Mouse (Mus musculus) frontal cortex, adult (tissue): ENCODE data around the gene Zbtb2.
A peak's percentile ranks its signal among the peaks of the same experiment; 100 is the strongest.
"Not testable (repeated sequence)": the region's sequence is repeated elsewhere in the genome, so short reads cannot be mapped to it uniquely, and the experiment has no call there.

Source experiments
- ATAC-seq: cut with Nextera tagmentation; 2 replicates; pipeline ENCODE4 v1.9.2; 2017; ENCODE audit warnings: mild to moderate bottlenecking, moderate library complexity, mixed read lengths; ENCODE audit not compliant: low TSS enrichment

Zbtb2 gene

DNA sequence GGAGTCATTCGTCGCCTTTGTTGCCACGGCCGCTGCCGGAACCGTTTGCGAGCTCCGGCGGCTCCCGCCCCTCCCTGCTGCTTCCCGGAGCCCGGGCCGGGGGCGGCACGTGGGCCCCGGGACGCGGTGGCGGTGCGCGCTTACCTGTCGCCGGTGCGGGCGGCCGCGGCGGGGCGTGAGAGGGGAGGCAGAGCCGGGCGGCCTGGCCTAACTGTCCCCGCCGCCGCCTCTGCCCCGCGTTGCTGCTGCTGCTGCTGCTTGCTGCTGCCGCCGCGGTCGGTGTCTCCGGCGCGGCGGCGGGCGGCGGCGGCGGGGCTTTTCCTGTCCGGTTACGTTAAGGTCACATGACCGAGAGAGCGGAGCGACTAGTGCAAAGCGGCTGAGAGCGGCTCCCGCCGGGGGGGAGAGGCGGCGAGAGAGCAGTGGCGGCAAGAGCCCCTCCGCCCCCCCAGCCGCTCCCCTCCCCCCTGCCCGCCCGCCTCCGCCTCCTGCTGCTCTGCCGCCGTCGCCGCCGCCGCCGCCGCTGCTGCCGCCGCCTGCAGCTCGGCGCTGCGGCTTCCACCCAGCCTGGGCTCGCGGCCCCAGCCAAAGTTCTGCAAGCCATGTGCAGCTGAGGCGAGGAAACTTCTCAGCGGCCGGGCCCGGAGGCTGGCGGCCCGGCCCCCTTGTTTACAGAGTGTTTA lies at the start of gene Zbtb2:
Gene Zbtb2 (minus strand): TSS at position 408 of the 683 bp plus-strand sequence.
- ATAC-seq: peak; percentile 11

DNA sequence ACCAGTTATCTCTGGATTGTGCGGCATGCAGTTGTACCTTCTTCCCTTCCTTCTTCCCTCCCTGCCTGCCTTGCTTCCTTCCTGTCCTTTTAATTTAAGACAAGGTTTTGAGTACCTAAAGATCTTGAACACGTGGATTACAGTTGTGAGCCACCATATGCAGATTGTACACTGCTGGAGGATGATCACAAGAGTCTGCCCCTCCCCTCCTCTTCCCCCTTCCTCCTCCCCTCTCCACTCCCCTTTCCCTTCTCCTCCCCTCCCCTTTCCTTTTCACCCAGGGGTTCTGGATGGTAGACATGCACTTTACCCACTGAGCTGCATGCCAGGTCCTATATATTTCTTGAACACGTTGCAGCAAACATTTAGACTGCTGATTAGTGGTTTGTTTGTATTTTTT lies 47.5 kb upstream of the Zbtb2 start:
- no peak for ATAC-seq

DNA sequence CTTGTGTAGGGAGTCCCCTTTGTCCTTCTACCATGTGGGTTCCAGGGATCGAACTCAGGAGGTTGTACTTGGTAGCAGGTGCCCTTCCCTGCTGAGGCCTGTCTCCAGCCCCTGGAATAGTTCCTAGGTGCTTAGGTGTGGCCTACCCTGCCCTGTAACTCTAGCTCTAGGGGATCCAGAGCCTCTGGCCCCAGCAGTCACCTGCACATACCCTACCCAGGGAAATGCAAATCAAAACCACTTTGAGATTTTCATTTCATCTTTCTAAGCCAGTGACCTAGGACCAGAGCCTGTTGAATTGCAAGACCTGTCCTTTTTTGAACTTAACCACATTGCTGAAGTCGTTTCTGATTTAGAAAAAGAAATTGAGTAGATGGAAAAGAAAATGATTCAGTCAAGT lies 46.0 kb upstream of the Zbtb2 start:
- ATAC-seq: not testable (repeated sequence)

DNA sequence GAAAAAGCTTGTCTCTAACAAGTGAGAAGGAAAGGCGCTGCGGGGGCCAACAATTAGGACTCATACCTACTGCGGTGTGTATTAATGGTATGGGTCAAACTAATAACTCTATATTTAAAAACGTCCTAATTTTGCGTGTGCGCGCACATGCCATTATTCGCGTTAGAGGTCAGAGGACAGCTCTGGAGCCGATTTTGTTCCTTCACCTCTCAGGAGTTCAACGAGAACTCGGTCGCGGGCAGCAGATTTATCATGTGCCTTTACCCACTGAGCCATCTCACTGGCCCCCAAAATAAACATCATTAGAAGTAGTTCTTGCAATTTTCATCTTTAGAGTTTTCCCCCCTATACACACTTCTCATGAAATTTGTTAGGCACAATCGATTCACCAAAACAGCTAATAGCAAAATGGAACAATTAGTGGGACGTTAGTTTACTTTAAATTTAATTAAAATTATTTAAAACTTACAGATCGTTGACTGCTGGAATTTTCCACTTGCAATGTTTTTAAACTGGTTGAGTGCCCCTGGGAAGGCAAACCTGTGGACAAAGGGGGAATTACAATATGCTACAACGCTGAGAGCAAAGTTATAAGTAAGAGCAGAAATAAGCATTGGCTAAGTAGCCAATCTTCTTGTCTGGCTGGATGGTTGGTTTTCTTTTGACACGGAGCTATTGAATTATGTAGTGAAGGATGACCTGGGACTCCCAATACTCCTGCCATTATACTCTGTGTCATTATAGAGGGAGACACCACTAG lies 45.3 kb upstream of the Zbtb2 start:
- no peak for ATAC-seq

DNA sequence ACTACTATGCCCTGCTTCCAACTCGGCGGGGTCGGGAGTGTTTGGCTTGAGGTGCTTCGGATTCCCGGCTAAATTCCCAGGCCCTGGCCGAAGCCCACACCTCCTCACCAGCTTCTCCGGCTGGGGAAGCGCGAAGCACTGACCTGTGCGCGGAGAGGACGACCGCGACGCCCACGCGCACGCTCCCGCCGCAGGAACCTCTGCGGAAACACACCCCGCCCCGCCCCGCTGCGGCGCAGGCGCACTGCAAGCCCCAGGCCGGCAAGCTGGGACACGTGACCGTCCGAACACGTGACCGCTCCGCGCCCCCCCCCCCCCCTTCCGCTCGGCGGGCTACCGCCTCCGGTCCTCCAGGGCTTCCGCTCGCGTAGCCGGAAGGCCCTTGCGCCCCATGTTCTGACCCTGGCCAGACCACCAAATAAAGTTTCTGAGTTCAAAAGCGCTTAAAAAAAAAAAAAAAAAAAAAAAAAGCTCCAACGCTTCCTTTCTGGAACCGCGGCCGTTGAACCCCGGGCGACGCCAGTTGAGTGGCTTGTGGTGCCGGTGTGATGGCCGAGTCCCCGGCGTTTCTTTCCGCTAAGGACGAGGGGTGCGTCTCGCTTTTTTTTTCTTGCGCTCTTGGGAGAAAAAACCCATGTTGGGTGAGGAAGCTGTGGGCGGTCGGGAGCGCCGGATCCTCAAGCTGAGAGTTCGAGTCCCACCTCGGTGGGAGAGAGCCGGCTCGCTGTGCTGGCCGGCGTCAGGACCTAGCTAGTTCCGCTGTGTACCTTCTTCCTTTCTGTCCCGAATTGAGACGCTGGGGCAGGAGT lies 44.4 kb upstream of the Zbtb2 start, which contains the start of the genes Rmnd1 and Armt1:
Gene Rmnd1 (minus strand): TSS at position 266 of the 809 bp plus-strand sequence.
Gene Armt1 (plus strand): TSS at position 345 of the 809 bp plus-strand sequence.
- peak; percentile 87 for ATAC-seq

DNA sequence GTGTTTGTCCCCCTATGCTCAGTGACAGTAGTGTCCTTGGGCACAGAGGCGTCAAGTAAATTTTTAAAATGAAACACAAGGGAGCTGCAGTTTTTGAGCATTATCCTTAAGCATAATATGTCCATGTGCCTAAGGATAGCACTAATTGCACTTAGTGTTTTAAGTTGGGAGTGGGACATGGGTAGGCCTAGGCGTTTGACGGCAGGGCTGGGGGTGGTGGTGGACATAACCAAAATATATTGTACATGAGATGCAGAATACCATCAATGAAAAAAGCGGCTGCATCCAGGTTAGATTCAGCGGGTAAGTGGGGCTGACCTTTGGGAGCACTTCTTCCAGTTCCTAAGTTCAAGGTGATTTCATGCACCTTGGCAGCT lies 43.8 kb upstream of the Zbtb2 start:
- ATAC-seq: peak; percentile 18

DNA sequence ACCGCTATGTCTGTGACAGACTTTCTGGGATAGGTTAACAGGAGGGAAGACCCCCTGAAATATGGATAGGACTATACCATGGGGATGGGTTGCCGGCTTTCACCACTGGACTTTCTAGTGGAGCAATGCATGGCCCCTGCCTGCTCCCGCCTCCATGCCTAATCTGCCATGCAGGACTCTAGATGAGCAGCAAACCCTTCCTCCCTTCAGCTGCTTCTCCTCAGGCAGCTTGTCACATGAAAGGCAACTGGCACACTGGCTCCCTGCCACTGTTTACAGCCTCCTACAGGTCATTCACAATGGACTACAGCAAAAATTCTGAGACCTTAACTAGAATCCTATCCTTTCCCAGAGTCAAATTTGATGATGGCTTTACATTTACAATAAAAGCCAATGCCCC lies 42.9 kb upstream of the Zbtb2 start:
- 0 out of 2 replicates have a peak, but pooled peaks have one; percentile 6 for ATAC-seq

DNA sequence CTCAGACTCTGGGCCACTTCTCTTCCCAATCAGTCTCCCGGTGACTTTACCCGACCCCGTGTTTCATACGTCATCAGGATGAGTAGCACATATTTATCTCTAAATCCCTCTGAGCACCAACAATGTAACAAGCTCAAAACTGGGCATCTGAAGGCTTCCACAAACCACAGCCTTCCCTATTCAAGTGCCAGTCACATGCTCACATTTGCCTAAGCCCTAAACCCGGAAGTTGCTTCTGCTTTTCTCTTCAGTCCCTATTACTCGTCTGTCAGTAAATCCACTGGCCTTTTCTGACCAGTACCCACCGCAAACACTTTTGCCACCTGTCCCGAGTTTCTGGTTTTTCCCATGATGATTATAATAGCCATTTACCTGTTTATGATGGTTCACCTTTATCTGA lies 42.5 kb upstream of the Zbtb2 start:
- ATAC-seq: no peak

DNA sequence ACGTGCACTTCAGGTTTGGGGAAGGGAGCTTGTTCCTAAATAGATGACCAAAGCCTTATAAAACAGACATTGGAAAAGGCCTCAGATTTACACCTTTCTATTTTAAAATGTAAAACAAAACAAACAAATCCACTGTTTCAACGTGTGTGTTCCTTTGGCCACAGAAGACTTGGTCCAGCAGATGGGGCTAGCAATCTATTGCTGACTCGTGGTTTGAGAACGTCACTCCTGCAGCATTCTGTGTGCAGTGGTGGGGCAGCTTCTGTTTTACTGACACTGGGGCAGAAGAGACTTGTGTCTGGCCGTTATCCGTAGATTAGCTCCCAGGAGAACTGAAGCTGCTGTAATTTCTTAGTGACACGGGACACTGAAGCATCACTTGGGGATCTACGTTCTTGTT lies 37.3 kb upstream of the Zbtb2 start:
- no peak for ATAC-seq

DNA sequence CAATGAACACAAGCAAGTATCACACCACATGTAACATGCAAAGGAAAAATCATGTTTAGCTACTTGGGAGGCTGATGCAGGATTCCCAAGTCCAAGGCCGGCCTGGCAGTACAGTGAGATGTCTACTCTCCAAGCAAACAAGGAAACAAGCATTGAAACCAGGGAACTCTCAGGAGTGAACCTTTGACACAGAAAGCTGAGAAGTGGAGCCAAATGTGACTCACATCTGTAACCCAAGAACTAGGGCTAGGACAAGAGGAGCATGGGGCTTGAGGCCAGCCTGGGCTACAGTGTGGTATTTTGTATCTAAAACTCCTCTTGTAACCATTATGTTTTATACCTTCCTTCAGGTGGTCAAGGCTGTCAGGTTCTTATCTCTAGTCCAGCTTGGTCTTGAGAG lies 19.3 kb upstream of the Zbtb2 start:
- ATAC-seq: no peak

DNA sequence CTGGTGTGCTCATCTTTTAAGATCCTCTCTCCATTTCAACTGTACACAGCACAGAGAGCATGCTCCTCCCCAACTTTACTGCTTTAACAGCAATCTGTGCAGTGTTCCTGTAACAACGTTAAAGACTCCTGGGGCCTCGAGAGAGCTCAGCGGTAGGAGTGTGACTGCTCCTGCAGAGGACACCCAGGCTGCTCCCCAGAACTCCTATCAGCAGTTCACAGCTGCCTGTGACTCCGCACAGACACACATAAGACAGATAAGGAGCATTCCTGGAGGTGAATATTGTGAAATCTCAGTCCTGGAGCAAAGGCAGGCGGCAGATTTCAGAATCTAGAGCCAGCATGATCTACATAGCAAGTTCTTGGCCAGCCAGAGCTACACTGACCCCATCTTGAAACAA lies 17.6 kb upstream of the Zbtb2 start:
- no peak for ATAC-seq

DNA sequence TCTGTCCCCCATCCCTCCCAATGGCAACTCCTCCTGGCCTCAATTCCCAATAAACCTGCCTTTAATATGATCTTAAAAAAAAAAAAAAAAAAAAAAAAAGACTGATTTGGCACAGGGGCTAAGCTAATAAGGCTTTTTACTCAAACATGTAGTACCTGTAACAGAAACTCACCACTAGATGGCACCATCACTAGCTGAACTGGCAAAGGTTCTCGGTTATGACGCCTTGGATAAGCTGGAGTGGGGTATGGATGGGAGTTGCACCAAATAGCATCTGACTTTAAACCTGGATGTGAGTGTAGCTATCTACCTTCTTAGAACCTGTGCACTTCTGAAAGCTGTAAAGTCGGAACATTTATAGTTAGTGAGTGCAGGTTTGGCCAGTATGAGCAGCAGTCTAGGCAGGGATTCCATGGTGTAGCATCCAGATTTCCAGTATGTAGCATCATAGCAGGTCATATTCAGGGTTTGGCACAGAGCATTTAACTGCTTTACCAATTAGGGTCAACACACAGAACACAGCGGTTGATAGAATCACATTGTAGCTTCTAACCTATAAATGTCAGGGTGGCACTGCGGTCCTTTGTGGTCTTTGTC lies 17.1 kb upstream of the Zbtb2 start:
- ATAC-seq: peak; percentile 50

DNA sequence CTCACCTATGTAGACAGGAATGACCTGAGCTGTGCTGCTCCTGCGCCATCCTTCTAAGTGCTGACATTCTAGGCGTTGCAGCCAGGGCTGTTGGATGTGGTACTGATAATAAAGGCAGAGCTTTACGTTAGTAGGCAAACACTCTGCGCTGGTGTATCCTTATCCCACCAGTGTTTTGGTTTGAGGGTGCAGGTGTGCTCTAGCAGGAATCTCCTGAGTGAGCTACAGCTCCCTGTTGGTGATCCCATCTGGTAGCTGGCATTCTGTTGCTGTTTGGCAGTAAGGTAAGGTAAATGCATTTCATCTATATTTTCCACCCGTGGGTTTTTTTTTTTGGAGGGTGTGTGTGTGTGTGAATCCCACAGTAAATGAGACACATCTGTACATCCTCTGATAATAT lies 10.2 kb upstream of the Zbtb2 start:
- ATAC-seq: no peak

DNA sequence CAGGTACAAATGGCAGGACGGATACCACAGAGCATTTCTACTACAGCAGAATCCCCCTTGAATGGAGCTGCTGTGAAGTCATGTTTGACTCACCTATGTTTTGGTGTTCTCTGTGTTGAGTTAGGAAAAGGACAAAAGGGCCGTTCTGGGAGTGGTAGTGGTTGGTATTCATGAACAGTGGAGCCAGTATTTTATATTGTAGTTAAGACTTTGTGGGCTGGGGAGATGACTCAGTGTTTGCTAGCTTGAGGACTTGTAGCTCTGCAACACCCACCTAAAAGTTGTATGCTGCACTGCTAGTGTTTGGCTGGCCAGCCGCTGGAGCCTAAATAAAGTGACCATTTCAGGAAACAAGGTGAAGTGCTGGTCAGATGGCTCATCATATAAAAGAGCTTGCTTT lies 7.4 kb upstream of the Zbtb2 start:
- ATAC-seq: peak; percentile 69

DNA sequence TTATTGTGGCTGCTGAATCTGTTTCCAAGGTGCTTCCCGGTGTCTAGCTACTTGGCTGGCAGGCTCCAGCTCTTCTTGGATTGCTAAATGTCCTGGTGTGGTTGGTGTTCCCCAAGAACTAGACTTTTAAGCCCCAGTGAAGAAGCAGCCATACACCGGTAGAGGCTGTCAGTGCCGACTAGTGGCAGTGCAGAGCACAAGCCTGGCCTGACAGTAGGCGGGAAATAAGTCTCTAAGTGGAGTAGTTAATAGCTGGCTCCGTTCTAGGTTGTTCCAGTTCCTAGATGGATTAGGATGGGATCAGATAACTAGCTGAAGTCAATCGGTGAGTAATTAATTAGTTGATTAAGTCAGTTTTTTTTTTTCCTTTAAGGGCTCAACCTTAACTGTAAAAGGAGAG lies 3.9 kb upstream of the Zbtb2 start:
- ATAC-seq: peak; percentile 33; the same call in 1 of the 2 replicates

DNA sequence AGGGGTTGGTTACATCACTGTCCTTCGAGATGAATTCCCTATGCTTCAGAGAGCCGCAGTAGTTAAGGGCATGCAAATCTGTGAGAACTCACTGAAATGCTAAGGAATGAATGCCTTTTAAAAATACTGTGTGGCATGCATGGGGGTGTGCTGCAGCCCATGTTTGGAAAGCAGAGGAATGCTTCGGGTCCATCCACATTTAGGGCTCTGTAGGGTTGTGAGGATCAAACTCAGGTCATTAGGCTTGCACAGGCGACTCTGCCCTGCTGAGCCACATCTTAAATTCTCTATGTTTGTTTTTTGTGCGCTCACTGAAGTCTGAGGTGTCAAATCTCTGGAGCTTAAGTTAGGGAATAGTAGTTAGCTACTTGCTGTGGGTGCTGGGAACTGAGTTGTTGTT lies 3.2 kb upstream of the Zbtb2 start:
- ATAC-seq: no peak

DNA sequence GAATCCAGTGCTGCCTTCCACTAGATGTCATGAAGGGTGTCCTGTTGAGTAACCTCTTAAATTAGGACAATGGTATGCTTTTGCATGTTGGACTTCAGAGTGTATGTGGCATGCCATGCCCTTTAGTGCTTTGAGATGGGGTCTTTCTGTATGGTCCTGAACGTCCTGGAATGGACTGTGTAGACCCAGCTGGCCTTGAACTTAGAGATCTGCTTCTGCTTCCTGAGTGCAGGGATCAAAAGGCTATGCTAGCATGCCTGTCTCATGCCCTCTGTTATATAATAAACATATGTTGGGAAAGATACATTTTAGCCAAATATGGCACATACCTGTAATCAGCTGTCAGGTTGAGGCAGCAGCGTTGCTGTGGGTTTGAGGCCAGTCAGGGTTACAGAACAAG lies 2.6 kb upstream of the Zbtb2 start:
- ATAC-seq: no peak

DNA sequence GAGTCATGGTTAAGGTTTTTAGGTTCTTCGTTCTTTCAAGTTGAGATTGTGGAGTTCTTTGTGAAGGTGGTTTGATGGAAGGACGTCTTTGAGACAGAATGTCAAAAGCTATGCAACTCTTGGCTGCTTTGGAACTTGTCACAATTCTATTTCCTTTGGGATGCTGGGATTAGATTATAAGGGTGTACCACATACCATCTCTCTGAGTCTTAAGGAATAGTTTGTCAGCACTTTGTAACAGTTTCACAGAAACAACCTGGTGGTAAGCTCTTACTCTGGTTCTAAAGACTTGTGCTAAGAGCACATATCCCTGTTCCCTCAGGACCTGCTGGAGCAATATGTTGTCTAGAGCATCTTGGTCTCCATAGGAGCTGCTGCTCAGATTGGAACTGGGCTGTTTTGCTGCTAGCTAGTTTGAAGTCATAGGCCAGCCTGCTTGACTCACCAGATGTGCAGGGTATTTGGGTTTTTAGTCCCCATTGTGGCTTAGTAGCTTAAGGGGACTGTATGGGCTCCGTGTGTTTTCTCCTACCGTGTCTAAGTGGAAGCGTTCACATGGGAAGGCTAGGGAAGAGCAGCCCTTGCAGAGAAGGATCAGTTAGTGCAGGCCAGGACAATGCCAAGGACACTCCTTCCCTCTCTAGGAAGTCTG lies 1.7 kb upstream of the Zbtb2 start:
- no peak for ATAC-seq

DNA sequence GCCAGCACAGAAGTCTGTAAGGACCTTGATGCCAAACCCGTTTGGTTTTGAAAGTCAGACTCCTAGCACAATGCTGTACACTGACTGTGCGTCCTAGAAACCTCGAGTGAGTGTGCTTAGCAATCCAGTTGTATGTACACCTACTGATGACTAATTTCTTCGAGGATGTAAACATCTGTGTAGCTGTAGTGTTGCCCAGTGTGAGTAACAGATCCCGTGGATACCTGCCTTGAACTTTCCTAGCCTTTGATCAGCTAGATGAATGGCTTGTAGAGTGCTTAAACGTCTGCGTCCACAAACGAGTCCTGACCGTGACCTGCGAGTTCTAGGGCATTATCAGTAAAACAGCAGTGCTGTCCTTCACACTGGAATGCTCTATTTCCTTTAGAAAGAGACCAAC lies 1.1 kb upstream of the Zbtb2 start:
- no peak for ATAC-seq

DNA sequence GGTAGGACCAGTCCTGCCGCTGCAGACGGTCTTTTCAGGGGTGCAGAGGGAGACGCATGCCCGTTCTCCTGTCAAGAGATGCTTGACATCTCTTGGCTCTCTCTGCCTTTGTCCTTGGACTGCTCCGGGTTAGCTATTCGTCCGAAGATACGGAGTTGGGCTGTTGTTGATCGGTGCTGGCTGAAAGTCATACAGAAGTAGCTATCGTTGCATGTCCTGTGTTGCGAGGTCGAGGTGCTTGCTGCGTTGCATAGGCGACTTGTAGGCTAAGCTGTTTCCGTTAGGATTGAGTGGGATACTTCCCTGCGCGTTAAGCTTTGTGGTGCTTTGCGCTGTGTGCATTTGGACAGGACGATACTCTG lies 457 bp upstream of the Zbtb2 start:
- no peak for ATAC-seq
